Mouse (Mus musculus): ENCODE measurements around the gene Tmem229b. TPM values are rescaled to one million over a fixed set of nuclear protein-coding genes. Genes with fewer than 3 reads are reported as not detected.
"Not testable (repeated sequence)": the region's sequence is repeated elsewhere in the genome, so short reads cannot be mapped to it uniquely, and the experiment has no call there.

Gene Tmem229b
- polyA plus RNA-seq, 1 experiment: 0.06 TPM

DNA sequence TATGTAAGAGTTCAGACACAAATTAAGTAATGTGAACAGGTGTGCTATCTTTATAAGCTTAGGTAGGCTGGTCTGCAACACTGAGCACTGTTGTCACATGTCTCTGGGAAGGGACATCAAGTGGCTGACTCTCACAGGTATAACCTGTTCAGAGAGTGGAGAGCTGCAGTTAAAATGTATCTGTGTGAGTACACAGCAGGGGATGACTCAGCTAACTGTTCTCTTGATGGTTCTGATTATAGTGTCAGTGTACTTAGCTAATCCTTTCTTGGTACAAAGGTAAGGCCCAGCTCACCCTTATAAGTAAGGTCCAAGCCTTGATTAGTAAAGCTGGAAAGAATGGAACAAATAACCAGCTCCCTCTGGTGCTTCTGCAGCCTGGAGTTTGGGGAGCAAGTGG lies 34.0 kb upstream of the Tmem229b start:
- H3K4me1 ChIP-seq (ENCODE audit: control insufficient read depth): peaks cover 4% of the 10 kb centered on the region; the same call in 1 of the 2 replicates

DNA sequence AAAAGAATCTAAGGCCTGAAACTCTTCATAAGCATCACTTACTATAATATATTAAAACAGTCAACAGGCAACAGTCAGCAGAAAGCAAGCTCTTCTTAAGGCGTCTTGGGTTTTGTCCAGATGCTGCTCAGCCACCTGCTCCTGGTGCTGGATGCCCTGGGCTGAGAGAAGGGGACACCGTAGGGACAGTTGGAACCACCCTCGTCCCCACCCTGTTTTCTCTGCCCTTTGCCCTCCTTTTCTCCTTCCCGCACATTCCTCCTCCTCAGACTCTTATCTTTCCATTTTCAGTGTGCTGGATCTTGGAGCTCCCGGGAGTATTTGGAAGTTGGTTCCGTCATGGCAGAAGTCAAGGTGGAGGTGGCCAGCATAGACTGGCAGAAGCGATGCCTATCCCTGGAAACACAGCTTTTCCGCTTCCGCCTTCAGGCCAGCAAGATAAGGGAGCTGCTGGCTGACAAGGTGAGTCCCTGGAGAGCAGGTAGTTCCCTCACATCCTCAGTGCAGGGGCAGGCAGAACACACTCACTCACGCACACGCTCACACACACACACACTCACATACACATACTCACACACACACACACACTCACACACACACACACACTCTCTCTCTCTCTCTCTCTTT lies 32.9 kb upstream of the Tmem229b start:
- no peaks in the 10 kb centered on the region for H3K9me3 ChIP-seq (ENCODE audit: control insufficient read depth, low read length)
- H3K27me3 ChIP-seq (ENCODE audit: control insufficient read depth): no peaks in the 10 kb centered on the region
- H3K4me3 ChIP-seq (replicated peaks): no peak overlapping the region
- H3K36me3 ChIP-seq (ENCODE audit: control insufficient read depth): no peaks in the 10 kb centered on the region
- peaks cover 4% of the 10 kb centered on the region; the same call in 1 of the 2 replicates for H3K4me1 ChIP-seq (ENCODE audit: control insufficient read depth)
- TF ChIP-seq TAL1 (IDR thresholded peaks at IDR 0.05; ENCODE audit: low read length): no peak
- TF ChIP-seq GATA1 (IDR thresholded peaks at IDR 0.05; ENCODE audit: low read length): no peak

More for the DNA sequence above, 34.0 kb upstream of the Tmem229b start:
- TF ChIP-seq TAL1 (IDR thresholded peaks at IDR 0.05; ENCODE audit: low read length) (no peak), GATA1 (IDR thresholded peaks at IDR 0.05; ENCODE audit: low read length) (no peak)
- H3K4me3 ChIP-seq (replicated peaks): no peak overlapping the region
- H3K36me3 ChIP-seq (ENCODE audit: control insufficient read depth): no peaks in the 10 kb centered on the region
- no peaks in the 10 kb centered on the region for H3K27me3 ChIP-seq (ENCODE audit: control insufficient read depth)
- H3K9me3 ChIP-seq (ENCODE audit: control insufficient read depth, low read length): no peaks in the 10 kb centered on the region

DNA sequence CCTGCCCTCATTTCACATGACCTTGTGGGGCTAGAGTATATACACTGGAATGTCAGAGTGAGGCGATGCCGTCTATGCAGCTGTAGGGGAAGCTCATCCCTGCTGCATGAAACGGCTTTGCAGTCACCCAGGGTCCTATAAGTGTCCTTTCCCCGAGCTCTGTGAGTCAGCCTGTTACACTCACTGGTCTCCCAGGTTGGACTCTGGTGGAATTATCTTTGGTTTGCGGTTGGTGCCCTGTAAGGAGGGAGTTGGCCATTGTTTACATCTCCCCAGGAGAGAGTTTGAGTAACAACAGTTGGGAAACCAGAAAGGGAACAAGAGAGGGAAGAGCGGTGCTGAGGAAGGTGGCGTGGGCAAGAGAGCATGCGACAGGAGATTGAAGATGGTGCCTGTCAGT lies 32.3 kb upstream of the Tmem229b start:
- no peaks in the 10 kb centered on the region for H3K27me3 ChIP-seq (ENCODE audit: control insufficient read depth)
- H3K9me3 ChIP-seq (ENCODE audit: control insufficient read depth, low read length): no peaks in the 10 kb centered on the region
- peaks cover 4% of the 10 kb centered on the region; the same call in 1 of the 2 replicates for H3K4me1 ChIP-seq (ENCODE audit: control insufficient read depth)
- no peak overlapping the region for H3K4me3 ChIP-seq (replicated peaks)
- H3K36me3 ChIP-seq (ENCODE audit: control insufficient read depth): no peaks in the 10 kb centered on the region
- TF ChIP-seq TAL1 (IDR thresholded peaks at IDR 0.05; ENCODE audit: low read length): no peak
- TF ChIP-seq GATA1 (IDR thresholded peaks at IDR 0.05; ENCODE audit: low read length): no peak

DNA sequence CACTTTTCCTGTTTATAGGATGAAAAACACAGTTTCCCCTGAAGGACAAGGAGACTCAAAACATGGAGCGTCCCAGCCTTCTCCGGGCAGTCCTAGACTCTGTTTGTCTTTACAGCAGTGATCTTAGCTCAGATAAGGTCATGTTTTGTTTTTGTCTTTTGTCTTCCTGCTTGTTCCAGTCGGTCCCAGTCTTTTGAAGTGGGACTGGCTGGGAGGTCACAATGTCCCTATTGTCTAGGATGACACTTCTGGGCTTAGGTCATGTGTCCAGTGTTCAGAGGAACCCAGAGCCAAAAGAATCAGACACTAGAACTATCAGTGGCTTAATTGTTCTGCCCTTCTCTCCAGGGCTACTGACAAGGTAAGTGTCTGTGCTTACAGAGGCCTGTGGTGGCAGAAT lies 27.9 kb upstream of the Tmem229b start:
- Histone ChIP-seq H3K4me1 (ENCODE audit: control insufficient read depth) (no peaks in the 10 kb centered on the region), H3K27me3 (ENCODE audit: control insufficient read depth) (peaks cover 16% of the 10 kb centered on the region), H3K4me3 (replicated peaks) (no peak overlapping the region), H3K9me3 (ENCODE audit: control insufficient read depth, low read length) (no peaks in the 10 kb centered on the region), H3K36me3 (ENCODE audit: control insufficient read depth) (no peaks in the 10 kb centered on the region)
- TF ChIP-seq TAL1 (IDR thresholded peaks at IDR 0.05; ENCODE audit: low read length) (no peak), GATA1 (IDR thresholded peaks at IDR 0.05; ENCODE audit: low read length) (no peak)

DNA sequence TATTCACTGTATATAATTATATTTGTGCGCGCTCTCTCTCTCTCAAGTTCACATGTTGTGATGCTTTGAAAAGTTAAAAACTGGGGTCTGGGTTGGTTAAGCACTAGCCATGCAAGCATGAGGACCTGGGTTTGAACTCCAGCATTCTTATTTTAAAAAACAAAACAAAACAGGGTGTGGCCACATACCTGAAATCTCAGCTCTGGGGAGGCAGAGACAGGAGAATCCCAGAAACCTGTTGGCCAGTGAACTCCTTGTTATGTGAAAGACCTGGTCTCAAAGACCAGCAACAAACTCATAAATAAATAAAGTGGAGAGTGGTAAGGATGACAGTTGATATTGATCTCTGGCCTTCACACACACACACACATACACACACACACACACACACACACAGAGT lies 26.9 kb upstream of the Tmem229b start:
- Histone ChIP-seq H3K4me1 (ENCODE audit: control insufficient read depth) (peaks cover 2% of the 10 kb centered on the region; the same call in 1 of the 2 replicates), H3K27me3 (ENCODE audit: control insufficient read depth) (peaks cover 26% of the 10 kb centered on the region), H3K36me3 (ENCODE audit: control insufficient read depth) (no peaks in the 10 kb centered on the region), H3K4me3 (replicated peaks) (no peak overlapping the region), H3K9me3 (ENCODE audit: control insufficient read depth, low read length) (no peaks in the 10 kb centered on the region; the same call in 1 of the 2 replicates)
- TF ChIP-seq TAL1 (IDR thresholded peaks at IDR 0.05; ENCODE audit: low read length) (no peak), GATA1 (IDR thresholded peaks at IDR 0.05; ENCODE audit: low read length) (no peak)

DNA sequence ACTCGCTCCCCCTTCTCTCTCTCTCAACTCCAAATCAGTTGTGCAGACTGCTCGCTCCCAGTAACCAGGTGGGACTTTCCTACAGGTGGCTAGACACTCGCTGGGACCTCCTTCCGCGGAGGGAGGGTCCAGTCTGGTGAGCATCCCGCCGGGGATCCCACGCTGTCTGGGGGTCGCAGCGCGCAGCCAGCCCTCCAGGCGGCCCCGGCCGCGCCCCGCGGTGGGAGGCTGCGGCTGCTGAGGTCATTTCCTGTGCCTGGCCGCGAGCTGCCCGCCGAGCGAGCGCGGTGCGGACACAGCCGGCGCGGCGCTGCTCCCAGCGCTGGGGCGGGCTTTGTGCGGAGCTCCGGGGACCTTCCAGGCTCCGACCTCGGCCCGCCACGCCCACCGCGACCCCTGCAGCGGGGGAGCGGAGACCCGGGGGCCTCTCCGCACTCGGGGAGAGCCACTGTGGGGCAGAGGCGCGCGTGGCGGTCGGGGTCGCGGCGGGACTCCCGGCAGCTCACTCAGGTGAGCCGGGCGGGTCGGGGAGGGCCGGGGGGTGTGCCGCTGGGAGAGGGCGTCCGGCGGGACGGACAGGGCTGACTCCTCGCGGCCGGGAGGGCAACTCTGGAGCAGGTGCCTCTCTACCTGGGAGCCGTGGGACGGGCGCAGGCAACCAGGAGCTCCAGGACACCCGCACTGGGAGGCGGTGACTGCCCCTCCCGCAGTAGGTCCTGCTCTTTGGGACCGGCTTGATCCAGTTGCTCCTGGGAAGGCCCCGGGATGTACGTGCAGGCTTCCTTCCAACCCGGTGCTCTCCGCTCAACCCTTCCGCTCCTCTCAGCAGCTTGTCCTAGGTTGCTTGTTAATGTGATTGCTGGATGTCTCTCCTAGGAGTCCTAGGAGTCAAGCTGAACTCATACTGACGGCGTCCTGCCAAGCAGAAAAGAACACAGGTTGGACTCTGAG lies 21.8 kb upstream of the Tmem229b start, which contains the start of gene Plekhh1:
Gene Plekhh1, plus strand, starts transcription at position 253 of the 951 bp plus-strand sequence.
- Histone ChIP-seq H3K4me3 (replicated peaks) (peak within 1 kb of the TSS; percentile 52), H3K36me3 (ENCODE audit: control insufficient read depth) (no peaks in the 10 kb centered on the region), H3K27me3 (ENCODE audit: control insufficient read depth) (peaks cover 49% of the 10 kb centered on the region), H3K4me1 (ENCODE audit: control insufficient read depth) (peaks cover 6% of the 10 kb centered on the region), H3K9me3 (ENCODE audit: control insufficient read depth, low read length) (no peaks in the 10 kb centered on the region; the same call in 1 of the 2 replicates)
- no peak for TF ChIP-seq TAL1 (IDR thresholded peaks at IDR 0.05; ENCODE audit: low read length)
- TF ChIP-seq GATA1 (IDR thresholded peaks at IDR 0.05; ENCODE audit: low read length): no peak

DNA sequence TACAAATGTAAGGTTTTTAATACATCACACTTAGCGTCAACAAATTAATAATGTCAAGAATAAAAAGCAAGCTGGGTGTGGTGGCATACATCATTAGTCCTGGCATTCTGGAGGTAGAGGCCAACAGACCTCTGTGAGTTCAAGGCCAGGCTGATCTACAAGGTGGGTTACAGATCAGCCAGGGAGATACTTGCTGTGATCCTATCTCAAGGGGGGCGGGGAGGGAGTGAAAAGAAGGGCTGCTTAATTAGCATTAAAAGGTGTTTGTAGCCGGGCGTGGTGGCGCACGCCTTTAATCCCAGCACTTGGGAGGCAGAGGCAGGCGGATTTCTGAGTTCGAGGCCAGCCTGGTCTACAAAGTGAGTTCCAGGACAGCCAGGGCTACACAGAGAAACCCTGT lies 20.1 kb upstream of the Tmem229b start:
- H3K4me3 ChIP-seq (replicated peaks); H3K9me3 ChIP-seq (ENCODE audit: control insufficient read depth, low read length); H3K36me3 ChIP-seq (ENCODE audit: control insufficient read depth); H3K4me1 ChIP-seq (ENCODE audit: control insufficient read depth): not testable (repeated sequence)
- H3K27me3 ChIP-seq (ENCODE audit: control insufficient read depth): peaks cover 46% of the 10 kb centered on the region

DNA sequence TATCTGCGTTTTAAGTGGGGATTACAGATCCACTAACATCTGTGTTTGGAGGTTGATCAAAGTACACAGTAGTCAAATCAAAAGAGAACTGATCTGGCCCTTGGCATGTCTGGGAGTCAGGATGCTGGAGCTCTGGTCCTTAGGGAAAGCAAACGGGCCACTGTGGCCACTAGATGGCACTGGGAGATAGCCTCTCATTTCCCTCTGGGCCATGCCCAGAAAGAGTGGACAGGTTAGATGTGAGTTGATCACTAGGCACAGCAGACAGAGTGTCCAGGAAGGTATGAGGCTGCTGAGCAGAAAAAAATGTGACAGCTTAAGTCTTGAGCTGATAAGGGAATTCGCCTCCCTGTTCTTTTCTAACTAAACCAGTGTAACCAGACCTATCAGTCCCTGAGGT lies 15.5 kb upstream of the Tmem229b start:
- H3K36me3 ChIP-seq (ENCODE audit: control insufficient read depth): no peaks in the 10 kb centered on the region
- H3K9me3 ChIP-seq (ENCODE audit: control insufficient read depth, low read length): no peaks in the 10 kb centered on the region
- H3K27me3 ChIP-seq (ENCODE audit: control insufficient read depth): peaks cover 10% of the 10 kb centered on the region
- no peak for TF ChIP-seq GATA1 (IDR thresholded peaks at IDR 0.05; ENCODE audit: low read length)
- TF ChIP-seq TAL1 (IDR thresholded peaks at IDR 0.05; ENCODE audit: low read length): no peak
- no peak overlapping the region for H3K4me3 ChIP-seq (replicated peaks)
- H3K4me1 ChIP-seq (ENCODE audit: control insufficient read depth): peaks cover 1% of the 10 kb centered on the region

DNA sequence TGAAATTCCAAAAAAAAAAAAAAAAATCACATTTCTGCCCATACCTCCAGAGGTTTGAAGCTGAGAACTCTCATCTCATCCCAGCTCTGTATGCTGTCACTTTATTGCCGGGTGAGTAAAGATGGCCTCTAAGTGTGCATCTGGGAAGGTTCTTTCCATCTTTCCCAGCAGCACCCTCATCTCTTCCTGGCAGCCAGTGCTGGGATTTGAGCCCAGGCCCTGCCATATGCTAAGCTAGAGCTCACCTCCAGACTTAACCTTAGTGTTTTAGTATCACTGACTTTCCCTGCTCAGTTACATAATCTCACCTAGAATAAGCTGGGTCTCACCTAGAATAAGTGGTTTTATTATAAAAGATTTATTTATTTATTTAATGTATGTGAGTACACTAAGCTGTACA lies 14.5 kb upstream of the Tmem229b start:
- TF ChIP-seq TAL1 (IDR thresholded peaks at IDR 0.05; ENCODE audit: low read length) (no peak), GATA1 (IDR thresholded peaks at IDR 0.05; ENCODE audit: low read length) (no peak)
- no peak overlapping the region for H3K4me3 ChIP-seq (replicated peaks)
- H3K4me1 ChIP-seq (ENCODE audit: control insufficient read depth): peaks cover 3% of the 10 kb centered on the region
- H3K36me3 ChIP-seq (ENCODE audit: control insufficient read depth): no peaks in the 10 kb centered on the region
- H3K9me3 ChIP-seq (ENCODE audit: control insufficient read depth, low read length): no peaks in the 10 kb centered on the region
- peaks cover 3% of the 10 kb centered on the region for H3K27me3 ChIP-seq (ENCODE audit: control insufficient read depth)

Measured in erythroblast, embryonic 14.5 days (primary cell).